Mouse (Mus musculus): Measurements from ENCODE around the gene Gde1.

Gene Gde1

DNA sequence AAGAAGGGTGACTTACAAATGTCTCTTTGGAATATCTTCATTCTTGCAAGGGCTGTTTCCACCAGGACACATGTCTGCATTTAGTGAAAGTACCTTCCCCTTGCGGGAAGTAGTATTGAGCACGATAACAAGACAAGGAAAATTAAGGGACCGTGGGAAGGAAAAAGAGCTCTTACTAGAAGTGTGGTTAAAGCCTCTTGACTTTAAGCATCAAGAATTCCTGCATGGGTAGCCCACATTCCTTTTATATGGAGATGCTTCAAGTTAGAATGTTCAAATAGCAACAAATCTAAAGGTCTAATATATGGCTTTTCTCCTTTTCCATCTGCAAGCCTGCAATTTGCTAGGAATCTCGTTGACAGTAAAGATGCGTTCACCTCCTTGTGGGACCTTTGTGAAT lies 910 bp upstream of the Gde1 start:
- no peak for DNase-seq (ENCODE audit: low read depth, low spot score)

DNA sequence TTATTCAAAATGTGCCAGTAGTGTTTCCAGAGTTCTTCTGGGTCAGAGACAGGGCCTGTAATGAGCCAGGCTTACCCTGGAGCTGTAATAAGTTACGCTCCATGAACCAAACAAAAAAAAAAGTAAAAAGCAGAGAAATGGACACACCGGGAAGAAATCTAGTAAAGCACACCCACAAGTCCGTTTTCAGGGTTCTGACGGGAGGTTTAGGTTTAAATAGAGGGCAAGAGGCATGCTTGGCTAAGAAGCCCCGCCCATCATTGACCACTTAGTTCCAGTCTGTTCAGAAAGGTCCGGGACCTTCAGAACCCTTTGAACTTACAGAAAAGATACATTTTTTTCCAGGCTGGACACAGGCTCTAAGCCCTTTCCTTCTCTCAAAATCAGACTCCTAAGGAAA lies 473 bp upstream of the Gde1 start:
- DNase-seq (ENCODE audit: low read depth, low spot score) = no peak

DNA sequence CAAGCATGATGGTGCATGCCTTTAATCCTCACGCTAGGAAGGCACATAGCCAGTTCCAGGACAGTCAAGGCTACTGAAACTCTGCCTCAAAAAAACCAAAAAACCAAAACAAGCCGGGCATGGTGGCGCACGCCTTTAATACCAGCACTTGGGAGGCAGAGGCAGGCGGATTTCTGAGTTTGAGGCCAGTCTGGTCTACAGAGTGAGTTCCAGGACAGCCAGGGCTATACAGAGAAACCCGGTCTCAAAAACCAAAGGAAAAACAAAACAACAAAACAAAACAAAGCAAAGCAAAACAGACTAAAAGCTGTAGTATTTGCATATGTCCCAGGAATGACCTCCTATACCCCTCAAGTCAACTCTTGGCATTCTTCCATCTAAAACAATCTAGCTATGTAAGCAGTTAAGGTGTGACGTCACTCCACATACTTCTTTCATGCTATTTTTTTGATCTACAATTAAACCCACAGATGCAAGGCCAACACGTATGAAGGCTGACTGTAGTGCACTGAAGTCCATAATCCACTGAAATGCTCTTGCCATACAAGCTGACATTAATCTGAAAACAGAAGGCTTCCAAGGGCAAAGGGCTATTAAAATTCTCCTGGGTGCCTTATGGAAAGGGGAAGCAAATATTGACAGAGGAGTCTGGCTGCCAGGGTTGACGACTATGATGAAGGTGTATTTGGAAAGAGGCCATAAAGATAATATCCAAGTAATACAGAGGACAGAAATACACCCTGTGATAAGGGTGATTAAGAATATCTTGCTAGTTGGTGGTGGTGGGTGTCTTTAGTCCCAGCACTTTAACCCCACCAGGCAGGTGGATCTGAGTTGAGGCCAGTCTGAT lies 1.4 kb downstream of the Gde1 start:
- no peak for DNase-seq (ENCODE audit: low read depth, low spot score)

DNA sequence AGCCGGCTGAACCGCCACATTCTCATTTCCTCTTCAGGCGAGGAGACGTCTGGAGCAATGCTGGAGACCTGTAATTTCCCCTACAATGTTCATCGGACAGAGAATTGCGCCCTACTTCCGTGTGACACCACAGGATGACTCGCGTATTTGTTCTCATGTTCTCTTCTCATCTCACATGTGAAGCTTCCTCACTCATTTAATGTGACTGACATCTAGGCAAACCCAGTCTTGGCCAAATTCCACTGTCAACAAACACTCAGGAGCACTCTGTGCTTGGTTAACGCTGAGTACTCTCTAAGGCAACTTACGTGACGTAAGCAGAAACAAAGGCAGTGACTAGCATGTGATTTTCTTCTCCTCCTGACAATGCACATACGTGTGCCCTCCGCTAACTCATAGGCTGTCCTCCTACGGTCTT lies 2.4 kb downstream of the Gde1 start:
- DNase-seq (ENCODE audit: low read depth, low spot score) = no peak

DNA sequence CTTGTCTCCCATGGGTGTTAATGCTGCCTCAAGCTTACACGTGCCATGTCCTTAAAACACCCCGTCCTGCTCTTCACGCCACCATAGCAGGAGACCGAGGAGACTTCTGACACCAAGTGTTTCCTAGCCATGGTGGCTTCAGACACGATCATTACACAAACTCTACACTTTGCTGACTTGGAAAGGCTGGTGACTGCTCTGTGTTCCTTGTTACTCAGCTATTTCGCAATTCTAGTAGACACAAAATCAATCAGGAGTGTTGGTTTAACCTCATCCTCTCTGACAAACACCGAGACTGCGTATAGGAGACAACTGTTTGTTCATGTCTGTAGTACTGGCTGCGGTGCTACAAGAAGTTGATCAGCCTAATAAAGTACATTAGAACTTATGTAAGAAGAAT lies 6.7 kb downstream of the Gde1 start:
- DNase-seq (ENCODE audit: low read depth, low spot score) = no peak

DNA sequence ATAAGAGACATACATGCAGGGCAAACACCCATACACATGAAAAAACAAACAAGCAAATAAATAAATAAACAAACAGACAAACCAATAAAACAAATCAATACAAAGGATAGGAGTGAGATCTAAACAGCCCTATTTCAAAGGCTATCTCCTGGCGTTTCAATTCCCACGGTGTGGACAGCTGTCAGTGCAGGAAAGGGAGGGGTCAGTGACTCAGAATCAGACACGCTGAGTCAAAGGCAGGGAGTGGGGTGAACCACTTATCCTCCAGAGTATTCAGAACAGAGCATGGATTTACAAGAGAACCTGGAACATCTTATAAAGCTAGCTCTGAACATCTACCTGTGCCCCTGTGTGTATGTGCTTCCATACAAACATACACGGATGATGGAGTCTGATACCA lies 8.4 kb downstream of the Gde1 start:
- DNase-seq (ENCODE audit: low read depth, low spot score) = no peak

DNA sequence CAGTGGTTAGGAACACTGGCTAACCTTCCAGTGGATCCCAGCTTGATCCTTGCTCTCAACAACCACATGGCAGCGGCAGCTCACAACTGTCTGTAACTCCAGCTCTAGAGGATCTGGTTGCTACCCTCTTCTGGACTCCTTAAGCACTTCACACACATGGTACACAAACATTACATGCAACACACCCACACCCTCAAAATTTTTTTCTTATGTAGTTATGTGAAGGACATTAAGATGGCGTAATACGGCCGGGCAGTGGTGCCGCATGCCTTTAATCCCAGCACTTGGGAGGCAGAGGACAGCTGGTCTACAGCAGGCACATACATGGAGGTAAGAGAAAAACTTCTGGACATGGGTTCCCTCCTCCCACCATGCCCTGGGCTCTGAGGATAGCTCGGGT lies 9.4 kb downstream of the Gde1 start:
- no peak for DNase-seq (ENCODE audit: low read depth, low spot score)

DNA sequence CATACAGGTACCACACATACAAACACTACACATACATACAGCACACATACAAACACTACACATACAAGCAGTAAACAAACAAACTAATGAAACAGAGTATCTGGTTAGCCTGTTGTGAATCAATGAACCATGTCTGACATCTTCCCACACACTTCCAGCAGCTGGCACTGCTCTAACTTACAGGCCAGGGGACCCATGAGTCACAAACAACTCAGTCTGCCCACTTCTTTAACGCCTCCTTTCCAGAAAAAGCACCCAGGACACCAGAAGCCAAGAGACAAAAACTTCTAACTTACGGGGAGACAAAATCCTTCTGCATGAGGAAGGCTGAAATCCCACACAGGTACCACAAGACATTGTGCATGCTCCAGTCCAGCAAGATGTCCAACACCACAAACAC lies 14.3 kb downstream of the Gde1 start:
- DNase-seq (ENCODE audit: low read depth, low spot score) = no peak

DNA sequence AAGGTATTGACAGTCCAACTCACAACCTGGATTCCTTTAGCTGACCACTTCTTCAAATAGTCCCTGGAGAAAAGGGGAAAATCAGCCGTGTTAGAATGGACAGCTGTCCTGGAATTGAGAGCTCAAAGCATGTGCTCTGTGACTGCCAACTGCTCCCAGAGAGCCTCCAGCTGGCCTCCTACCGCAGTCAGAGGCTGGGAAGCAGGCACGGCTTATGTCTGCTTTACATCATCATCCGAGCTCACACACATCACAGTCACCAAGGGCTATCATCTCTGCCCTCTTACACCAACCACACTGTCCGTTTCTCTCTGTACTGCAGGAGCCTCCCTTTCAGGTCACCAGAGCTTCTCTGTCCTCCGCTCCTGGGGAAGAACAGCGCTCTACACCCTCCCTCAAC lies 16.5 kb downstream of the Gde1 start:
- DNase-seq (ENCODE audit: low read depth, low spot score) = no peak

DNA sequence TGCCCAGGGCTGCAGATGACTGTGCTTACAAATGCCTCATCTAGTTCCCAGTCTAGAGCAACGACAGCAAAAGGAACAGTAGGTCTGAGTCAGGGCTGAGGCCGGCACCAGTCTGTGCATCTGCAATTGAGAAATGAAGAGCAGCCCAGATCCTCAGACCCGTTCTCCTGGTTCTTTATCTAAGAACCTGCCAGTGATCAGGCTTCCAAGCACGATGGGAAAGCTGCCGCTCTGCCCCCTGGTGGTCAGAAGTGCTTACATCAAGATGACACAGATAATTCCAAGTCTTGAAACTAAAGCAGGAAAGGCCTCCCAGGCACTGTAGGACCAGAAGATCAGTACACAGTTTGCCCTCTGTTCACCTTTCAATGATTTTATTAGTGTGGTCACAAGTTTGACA lies 17.4 kb downstream of the Gde1 start:
- peak; percentile 63 for DNase-seq (ENCODE audit: low read depth, low spot score)

DNA sequence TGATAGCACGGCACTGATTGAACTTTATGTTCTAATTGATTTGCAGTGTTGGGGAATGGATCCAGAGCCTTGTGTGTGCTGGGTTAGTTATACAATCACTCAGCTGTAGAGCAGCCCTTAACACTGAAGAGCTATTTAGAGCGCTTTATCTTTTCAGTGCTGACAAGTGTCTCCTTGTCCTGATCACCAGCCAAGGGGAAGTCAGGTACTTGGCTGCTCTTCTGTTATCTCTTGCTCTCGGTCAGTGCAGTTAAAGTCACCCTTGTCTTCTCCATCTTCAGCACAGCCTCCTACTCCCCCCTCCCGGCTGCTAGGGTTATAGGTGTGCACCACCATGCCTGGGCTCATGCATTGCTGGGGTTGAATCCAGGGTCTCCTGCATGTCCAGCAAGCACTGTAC lies 28.8 kb downstream of the Gde1 start:
- no peak for DNase-seq (ENCODE audit: low read depth, low spot score)

DNA sequence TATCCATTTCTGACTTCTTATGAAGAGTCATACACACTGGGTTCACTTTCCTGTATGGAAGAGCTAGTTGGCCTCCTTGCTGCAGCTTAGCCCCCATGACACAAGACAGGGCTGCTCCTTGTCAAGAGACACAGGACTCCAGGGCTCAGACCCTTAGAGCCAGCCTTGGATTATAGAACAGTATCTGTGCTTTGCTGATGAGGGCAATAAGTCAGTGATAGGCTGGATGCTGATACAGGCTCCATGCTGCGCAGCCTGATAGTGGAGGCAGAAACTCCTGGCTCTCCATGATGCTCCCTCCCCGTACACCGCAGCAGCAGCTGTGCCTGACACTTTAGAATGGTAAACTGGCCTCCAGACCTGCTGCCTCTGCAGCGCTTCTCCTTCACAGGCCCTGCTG lies 35.4 kb downstream of the Gde1 start:
- DNase-seq (ENCODE audit: low read depth, low spot score) = no peak

DNA sequence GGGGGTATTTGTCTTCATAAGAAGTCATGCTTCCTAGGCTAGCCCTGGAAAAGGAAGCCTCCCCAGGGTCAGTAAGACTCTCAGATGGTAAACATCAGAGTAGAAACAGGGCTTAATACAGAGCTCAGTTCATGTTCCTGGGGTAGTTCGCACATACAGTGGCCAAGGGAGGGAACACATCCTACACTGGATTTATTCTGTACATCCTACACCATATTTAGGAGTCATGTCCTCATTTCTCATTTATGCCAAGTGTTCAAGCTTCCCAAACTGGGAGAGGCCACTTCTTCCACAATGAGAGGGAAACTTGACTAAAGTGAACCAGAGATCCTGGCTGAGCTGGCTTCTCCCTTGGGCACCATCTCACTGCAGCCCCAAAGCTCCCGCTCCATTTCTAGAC lies 37.8 kb downstream of the Gde1 start:
- no peak for DNase-seq (ENCODE audit: low read depth, low spot score)

DNA sequence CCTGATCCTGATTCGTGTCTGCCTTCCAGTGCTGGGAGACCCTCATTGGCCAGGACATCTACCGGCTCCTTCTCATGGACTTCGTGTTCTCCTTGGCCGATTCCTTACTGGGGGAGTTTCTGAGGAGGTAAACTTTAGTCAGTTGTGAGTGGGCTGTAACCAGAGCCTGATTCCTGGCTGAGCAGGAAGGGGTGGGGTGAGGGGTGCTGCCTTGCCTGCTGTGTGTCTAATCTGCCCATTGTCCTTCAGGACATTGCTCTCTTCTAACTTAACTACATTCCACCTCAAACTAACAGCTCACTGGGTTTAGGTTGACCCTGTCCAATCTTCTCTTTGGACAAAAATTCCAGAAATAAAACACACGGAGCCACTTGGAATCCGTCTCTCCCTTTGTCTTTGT lies 48.8 kb downstream of the Gde1 start:
- DNase-seq (ENCODE audit: low read depth, low spot score) = no peak

DNA sequence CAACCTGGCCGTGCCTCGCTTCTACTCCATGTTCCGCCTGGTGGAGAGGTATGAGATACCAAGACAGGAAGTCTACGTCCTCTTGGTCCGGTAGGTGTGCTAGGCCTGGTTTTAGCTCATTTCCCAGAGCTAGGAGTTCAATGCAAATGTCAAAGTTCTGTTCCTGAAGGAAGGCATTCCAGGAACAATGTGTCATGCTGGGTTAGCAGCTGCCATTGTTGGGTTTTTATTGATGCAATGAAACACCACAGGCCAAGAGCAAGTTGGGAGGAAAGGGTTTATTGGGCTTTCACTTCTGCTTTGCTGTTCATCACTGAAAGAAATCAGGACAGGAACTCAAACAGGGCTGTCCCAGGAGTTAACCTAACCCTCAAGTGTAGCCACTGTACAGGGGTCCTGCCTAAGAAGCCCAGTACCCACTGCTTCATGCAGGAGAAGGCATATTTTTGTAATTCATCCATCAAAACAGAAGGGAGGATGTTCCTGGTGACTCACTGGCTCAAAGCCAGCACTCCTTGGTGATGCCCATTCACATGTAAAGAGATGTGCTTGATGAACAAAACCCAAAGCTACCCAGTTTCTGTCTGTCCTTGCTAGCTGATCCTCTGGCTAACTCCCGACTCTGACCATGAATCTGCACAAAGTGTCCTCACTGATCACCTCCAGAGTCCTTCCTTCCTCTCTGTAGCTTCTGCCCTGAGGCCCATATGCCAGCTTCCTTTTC lies 52.8 kb downstream of the Gde1 start:
- no peak for DNase-seq (ENCODE audit: low read depth, low spot score)

DNA sequence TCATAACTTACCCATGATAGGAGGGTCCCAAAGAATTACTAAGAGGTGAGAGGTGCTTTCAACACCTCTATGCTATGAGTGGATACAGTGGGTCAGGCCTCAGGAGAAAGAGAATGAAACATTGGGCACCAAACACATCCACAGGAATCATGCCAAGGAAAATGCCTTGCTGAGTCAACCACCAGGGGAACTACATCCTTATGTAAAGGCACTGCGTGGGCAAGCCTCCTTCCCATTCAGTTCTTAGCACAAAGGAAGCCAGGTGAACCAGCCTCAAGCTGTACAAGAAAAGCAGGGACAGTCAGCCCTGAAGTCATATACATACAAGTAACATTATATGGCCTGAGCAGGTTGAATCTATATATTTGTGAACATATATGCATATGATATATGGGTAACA lies 54.7 kb downstream of the Gde1 start:
- DNase-seq (ENCODE audit: low read depth, low spot score) = no peak

DNA sequence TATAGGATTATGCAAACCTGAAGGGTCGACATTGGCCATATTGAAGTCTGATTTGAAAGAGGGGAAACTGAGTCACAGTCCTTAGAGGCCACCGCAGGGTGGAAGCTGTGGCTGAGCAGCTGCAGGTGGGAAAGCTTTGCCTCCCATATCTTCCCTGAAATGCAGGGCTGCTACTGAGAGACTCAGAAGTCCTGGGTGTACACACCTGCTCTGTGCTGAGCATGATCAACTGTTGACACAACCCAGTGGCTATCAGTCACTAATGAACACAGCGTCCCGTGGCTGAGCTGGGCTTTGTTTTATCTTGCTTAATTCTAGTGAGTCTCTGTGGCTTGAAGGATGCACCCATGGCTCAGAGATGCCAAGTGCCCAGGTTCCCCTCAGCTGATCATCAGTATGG lies 55.5 kb downstream of the Gde1 start:
- DNase-seq (ENCODE audit: low read depth, low spot score) = no peak

DNA sequence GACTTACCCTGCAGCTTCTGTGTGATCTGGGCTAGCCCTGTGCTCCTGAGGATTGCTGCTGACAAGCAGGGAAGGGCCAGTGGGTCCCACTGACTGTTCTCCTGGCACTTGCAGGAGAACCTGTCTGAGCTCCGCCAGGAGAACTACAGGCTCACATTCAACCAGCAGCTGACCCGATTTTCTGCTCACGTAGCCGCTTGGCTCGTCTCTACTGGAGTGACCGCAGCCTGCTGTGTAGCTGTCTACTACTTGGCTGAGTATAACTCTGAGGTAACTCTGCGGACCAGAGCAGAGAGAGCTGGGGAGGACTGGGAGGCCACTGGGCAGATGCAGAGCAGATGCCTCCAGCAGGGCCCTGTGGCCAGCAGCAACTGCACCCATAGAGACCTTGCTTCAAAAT lies 56.2 kb downstream of the Gde1 start:
- DNase-seq (ENCODE audit: low read depth, low spot score) = no peak

DNA sequence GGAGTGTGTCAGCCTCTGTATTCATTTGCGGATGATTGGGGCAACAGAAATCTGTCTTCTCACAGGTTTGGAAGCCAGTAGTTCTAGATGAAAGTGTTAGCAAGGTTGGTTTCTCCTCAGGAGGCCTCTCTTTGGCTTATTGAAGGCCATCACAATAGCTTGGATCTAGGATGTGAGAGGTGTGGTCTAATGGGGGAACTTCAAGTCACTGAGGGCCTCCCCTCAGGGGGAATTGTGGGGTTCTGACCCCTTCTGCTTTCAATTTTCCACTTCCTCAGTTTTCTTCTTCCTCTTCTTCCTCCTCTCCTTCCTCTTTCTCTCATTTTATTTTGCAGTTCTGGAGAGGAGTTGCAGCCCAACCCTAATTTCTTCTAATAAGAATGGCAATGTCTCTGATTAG lies 59.3 kb downstream of the Gde1 start:
- no peak for DNase-seq (ENCODE audit: low read depth, low spot score)

Data from embryo, embryonic 11.5 days (tissue).